Mouse (Mus musculus) left cerebral cortex, adult 2 months (tissue): Measurements from ENCODE around the gene Nhlrc1. TPM values are rescaled to one million over a fixed set of nuclear protein-coding genes. Genes with fewer than 3 reads are reported as not detected.

Experiments used
- DNase-seq, 2 experiments: peaks; one replicate each; pipeline ENCODE4 v3.0.0; 2021 to 2022; ENCODE audit warnings: low spot score in 2 of 2, mixed read lengths in 1 of 2; ENCODE audit errors: extremely low spot score in 1 of 2
- H3K27ac ChIP-seq: fragments of 200-600 bp; 2 replicates; pipeline ENCODE4 v1.8.1; 2022
- H3K4me3 ChIP-seq: fragments of 200-600 bp; 2 replicates; pipeline ENCODE4 v1.8.1; 2022
- CTCF ChIP-seq: fragments of 200-600 bp; IDR thresholded peaks from 2 replicates; pipeline ENCODE4 v1.8.1; 2022; ENCODE audit warnings: antibody characterized with exemption, mild to moderate bottlenecking, moderate library complexity
- intact Hi-C: fragments of 180-260 bp; cut with DNase I; formaldehyde crosslinking; loops from one replicate; pipeline ENCODE4 v1.15.1; 2025
- long read RNA-seq, 2 experiments: library from polyadenylated mRNA; stranded (forward); transcript quantifications; one replicate each; pipeline ENCODE4 v2.0.0; 2021; ENCODE audit warnings: borderline mapping rate in 2 of 2
- total RNA-seq, 2 experiments: library from RNA; stranded (reverse); gene quantifications; 2 replicates each; pipeline ENCODE4 v1.2.3; 2021

Nhlrc1 gene
- total RNA-seq, result 10 to 100 TPM; 13.2 to 17.9 TPM
- long read RNA-seq, experiment 1, transcript Nhlrc1-201 (1 exons, 2,294 nt), result major isoform, 29 of 29 reads
- long read RNA-seq, experiment 1, partial matches to known transcripts, result 0 of 29 reads
- long read RNA-seq, experiment 1, other reads (novel, unspliced or antisense), result 0 of 29 reads
- long read RNA-seq, experiment 2, transcript Nhlrc1-201 (1 exons, 2,294 nt), result major isoform, 14 of 14 reads
- long read RNA-seq, experiment 2, partial matches to known transcripts, result 0 of 14 reads
- long read RNA-seq, experiment 2, other reads (novel, unspliced or antisense), result 0 of 14 reads

DNA sequence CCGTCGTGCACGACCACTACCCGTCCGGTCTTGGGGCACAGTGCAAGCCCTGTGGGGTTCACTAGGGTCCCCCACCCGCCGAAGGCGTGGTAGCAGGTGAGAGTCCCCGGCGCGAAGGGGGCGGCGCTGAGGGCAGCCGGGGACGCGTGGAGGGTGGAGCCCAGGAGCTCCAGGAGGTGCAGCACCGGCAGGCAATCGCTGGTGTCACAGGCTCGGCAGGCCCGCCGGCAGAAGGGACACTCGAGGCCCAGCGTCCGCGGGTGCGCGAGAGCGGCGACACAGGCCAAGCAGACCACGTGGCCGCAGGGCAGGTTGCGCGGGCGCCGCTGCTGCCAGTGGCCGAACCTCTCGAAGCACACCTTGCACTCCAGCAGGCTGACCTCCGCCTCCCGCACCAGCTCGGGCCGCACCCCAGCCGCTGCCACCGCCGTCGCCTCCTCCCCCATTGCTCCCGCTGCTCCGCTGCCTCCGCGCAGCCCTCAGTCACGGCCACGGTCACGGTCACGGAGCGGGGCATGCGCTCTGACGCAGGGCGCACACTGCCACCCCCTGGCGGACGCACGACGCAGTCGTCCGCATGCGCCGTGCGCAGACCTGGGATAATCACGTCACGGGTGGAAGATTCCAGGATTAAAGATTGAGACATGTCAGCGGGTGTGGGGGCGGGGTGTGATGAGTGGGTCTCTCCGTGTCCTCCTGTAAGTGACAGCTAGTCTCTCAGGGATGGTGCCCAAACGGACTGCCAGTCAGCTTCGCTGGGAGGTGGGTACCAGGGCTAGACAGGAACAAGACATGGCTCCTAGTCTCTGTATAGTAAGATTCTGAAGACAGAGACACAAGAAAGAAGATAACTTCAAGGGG, at the start of gene Nhlrc1:
Gene Nhlrc1 (minus strand): TSS at position 517 of the 861 bp plus-strand sequence.
- H3K4me3 ChIP-seq, result peak within 1 kb of the TSS; percentile 61
- TF ChIP-seq CTCF, result peak; percentile 92
- intact Hi-C loops, result loop anchor here (1.0 to 5.0 kb wide), 3 partner anchors 37 to 287 kb away; partner anchors contain the start of gene Nup153
- peak within 1 kb of the TSS; percentile 84 for H3K27ac ChIP-seq
- peak; percentile 85 for DNase-seq

DNA sequence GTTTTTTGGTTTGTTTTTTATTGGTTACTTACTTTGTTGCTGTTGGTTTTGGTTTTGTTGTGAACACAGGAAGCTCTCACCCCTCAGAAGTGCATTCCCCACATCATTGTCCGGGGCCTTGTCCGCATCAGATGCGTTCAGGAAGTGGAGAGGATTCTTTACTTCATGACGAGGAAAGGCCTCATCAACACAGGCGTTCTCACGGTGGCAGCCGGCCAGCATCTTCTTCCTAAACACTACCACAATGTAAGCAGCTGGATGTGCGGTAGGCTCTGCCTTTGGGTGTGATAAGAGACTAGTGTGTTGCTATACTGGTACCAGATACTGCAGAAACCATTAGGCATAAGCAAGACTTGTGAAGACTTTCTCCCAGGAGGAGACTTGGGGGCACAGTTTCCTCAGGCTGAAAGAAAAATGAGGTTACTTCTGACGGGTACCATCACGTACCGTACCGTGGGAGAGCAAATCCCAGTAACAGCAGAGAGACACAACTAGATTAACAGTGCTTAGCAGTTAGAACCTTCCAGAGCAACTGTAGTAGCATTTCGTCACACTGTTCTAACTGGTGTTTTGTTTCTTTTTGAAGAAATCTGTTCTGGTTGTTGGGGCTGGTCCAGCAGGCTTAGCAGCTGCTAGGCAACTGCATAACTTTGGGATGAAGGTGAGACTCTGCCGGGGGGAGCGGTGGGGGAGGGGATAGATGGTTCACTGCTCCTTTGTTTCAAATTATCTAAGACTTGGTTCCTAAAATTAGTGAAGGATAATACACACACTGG, 49.5 kb upstream of the Nhlrc1 start:
- no peak for DNase-seq
- Histone ChIP-seq H3K4me3 (no peak overlapping the region), H3K27ac (no peak overlapping the region)
- no peak for TF ChIP-seq CTCF
- intact Hi-C loops, result no loop called here

DNA sequence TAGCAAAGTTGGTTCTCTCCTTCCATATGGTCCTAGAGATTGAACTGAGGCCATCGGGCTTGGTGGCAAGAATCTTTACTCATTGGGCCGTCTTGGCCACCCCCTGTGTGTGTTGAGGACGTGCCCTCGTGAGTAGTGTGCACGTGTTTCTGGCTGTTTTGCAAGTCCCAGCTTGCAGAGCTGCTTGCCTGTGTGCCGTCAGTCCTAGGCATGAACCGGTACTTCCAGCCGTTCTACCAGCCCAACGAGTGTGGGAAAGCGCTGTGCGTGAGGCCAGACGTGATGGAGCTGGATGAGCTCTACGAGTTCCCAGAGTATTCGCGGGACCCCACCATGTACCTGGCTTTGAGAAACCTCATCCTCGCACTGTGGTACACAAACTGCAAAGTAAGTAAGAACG, 48.1 kb upstream of the Nhlrc1 start:
- TF ChIP-seq CTCF, result no peak
- DNase-seq, result no peak
- intact Hi-C loops, result no loop called here
- H3K4me3 ChIP-seq, result no peak overlapping the region
- H3K27ac ChIP-seq, result no peak overlapping the region

DNA sequence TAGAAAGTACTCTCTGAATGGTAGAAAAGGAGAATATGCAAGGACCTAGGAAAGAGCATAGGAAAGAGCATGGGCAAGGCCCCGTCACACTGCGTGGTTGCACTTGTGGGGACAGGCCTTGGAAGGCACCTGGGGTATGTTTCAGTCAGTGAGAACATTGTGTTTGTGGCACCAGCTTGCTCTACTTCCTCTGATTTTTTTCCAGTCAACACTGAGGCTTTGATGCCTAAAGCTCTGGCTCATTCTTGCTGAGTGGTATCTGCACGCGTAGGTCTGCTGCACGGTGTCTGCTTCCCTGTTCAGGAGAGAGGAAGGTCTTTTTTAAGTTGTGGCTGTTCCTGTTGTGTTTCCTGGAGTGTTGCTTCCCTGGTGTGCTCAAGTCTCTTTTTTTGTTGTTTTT, 42.1 kb upstream of the Nhlrc1 start:
- no peak overlapping the region for H3K4me3 ChIP-seq
- TF ChIP-seq CTCF, result no peak
- DNase-seq, result no peak
- H3K27ac ChIP-seq, result no peak overlapping the region
- intact Hi-C loops, result no loop called here

DNA sequence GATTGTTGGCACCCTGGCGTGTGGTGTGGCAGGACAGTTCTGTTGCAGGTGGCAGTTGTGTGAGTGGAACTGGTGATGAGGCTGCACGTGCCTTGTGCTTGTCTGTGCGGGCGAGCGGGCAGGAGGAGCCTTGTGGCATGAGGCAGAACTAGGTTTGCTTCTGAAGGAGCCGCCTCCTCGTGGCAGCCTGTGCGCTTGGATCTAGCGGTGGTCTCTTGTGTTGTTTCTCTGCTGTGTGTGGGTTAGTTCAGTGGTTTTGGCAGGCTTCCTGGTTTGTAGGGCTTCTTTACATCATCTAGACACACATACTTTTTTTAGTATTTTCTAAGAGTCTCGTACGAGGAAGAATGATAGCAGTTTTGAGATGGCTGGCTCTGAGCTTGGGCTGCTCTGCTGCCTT, 41.5 kb upstream of the Nhlrc1 start:
- DNase-seq, result peak; percentile 38 to 49
- no peak; the same call in 1 of the 2 replicates for TF ChIP-seq CTCF
- intact Hi-C loops, result no loop called here
- no peak overlapping the region for H3K27ac ChIP-seq
- no peak overlapping the region for H3K4me3 ChIP-seq

DNA sequence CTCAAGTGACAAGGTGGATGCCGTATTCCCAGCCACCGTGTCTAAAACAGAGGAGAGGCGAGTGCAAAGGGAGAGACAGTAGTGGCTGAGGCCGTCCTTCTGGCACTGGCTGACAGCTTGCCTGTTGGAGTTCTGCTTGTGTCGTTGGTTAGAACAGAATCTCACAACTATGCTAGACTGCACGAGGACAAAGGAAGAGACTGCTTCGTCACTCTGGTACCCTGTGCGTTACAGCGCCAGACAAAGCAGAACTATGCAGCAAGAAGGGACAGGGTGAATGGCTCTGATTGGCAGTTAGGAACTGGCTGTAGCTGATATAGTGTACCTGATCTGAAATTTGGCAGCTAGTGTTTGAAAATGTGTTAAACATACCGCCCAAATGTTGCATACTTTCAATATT, 39.3 kb upstream of the Nhlrc1 start:
- no peak for DNase-seq
- Histone ChIP-seq H3K27ac (no peak overlapping the region), H3K4me3 (no peak overlapping the region)
- TF ChIP-seq CTCF, result no peak
- intact Hi-C loops, result no loop called here

DNA sequence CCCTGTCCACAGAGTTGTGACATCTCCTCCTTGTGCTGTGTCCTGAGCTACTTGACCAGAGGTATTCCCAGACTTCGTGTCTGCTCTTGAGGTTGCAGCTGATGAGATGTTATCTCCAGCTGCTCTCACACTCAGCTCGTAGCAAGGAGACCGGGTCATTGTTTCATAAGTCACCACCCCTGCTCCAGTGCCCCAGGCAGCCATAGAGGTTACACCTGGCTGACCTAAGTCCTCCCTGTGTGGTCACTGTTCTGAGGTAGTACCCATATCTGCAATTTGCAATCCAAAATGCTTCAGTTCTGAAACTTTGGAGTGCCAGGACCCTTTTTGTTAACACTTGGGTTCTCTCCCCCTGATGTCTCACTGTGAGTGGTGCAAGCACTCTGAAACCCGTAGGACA, 35.4 kb upstream of the Nhlrc1 start:
- intact Hi-C loops, result no loop called here
- DNase-seq, result no peak
- no peak overlapping the region for H3K4me3 ChIP-seq
- H3K27ac ChIP-seq, result no peak overlapping the region
- TF ChIP-seq CTCF, result no peak

DNA sequence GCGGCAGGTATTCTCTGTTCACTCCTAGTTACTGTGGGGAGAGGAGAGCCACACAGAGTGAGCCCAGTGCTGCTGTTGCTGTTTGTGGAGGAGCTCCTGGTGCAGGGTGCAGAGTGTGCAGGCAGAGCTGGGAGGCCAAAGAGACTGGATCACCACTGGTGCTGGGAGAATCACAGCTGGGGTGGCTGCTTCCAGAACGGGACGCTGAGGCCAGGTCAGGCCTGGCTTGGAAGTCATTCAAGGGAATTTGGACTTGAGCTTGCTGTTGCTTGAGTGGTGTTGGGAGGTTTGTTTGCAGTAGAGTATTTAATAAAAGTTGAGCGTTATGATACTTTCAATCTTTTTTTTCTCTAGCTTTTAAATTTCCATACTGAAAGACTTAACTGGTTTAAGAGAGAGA, 33.3 kb upstream of the Nhlrc1 start:
- Histone ChIP-seq H3K4me3 (no peak overlapping the region), H3K27ac (no peak overlapping the region)
- intact Hi-C loops, result no loop called here
- no peak for TF ChIP-seq CTCF
- DNase-seq, result no peak

DNA sequence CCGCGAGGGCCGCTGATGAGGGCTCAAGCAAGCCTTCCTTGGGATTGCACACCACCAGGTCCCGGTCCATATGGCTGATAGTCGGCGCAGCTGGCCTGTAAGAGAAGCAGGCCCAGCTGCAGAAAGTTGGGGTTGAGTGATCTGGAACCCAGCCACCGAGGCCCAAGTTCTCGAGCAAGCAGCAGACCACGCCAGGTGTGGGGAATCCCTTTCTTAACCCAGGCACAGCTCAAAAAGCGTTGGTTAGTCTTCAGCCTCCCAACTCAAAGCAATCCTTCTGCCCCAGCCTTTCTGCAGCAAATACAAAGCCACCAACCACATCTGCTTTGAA, 29.9 kb upstream of the Nhlrc1 start, which contains the start of gene Tpmt:
Gene Tpmt (minus strand): TSS at position 121 of the 331 bp plus-strand sequence.
- peak within 1 kb of the TSS; percentile 95 for H3K4me3 ChIP-seq
- DNase-seq, result no peak
- no peak for TF ChIP-seq CTCF
- intact Hi-C loops, result no loop called here
- H3K27ac ChIP-seq, result peak within 1 kb of the TSS; percentile 78

DNA sequence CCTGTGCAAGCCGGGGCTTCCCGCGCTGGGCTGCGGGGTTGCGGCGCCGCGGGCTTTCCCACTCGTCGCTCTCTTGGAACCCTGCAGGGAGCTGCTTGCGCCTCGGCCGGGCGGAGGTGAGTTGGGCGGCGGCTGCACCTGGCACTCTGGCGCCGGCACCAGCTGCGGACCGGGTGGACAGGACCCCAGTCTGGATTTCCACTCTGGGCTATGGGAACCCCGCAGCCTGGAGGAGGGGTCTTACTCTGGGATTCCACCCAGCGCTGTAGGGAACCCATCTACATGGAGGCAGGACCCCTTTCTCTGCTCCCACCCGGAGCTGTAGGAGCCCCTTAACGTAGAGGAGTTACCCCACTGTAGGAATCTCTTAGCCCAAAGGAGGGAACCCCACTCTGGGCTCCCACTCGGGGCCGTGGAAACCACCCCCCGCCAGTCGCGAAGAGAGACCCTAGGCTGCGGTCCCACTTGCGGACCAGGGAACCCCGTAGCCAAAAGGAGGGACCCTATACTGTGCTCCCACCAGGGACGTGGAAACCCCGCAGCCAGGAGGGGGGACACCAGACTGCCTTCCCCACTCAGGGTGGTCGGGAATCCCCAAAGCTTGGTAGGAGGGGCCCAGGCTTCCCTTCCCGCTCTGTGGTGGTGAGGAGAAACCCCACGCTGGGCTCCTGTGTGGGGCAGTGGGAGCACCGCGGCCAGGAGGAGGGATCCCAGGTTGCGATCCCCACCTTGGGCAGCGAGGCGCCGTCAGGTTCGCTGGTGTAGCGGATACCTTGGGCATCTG, 29.4 kb upstream of the Nhlrc1 start:
- Histone ChIP-seq H3K27ac (peak overlapping the region; percentile 78), H3K4me3 (peak overlapping the region; percentile 95)
- DNase-seq, result peak in 1 of 2 experiments; percentile 16
- TF ChIP-seq CTCF, result no peak
- intact Hi-C loops, result loop anchor here (1.0 kb wide), 1 partner anchor 115 kb away; the partner anchor contains the start of gene Kif13a
